Mouse (Mus musculus): ENCODE results near the gene Insyn1. TPM values are rescaled to one million over a fixed set of nuclear protein-coding genes. Genes with fewer than 3 reads are reported as not detected.

Gene Insyn1
- polyA plus RNA-seq, 1 experiment from 2014 or later = 2.3 TPM

DNA sequence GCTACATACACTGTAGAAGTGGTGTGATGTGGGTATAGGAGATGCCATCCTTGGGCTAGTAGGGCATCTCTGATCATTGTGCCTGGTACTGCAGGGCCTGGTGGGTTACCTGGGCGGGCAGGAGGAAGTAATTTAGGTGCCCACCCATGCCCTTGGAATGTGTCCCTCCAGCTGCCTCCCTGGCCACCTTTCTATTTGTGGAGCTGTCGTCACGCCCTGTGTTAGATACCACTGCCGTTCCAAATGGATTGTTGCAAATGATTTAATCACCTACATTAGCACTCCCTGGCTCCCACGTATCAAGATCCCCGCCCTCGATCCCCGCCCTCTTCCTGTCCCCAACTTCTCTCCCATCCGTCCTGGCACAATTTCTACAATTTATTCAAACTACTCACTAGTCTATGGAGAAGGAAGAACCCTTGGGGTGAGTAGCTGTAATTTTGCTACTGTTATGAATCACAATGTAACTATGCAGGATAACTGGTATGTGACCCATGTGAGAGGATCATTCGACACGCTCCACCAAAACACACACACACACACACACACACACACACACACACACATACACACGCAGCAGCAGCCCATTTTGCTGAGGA, 40.3 kb upstream of the Insyn1 start:
- H3K9ac ChIP-seq (ENCODE audit: low read depth, low read length) = no peak overlapping the region
- H3K4me2 ChIP-seq (replicated peaks; ENCODE audit: low read depth, low read length) = no peak overlapping the region
- no peaks in the 10 kb centered on the region for H3K4me1 ChIP-seq (replicated peaks; ENCODE audit: control insufficient read depth, insufficient read depth, low read length)
- no peak for ATAC-seq (ENCODE audit: low FRiP score)
- 79% methylated on average over 12 of the region's 12 CpGs for WGBS
- H3K36me3 ChIP-seq (ENCODE audit: control insufficient read depth, insufficient read depth, low read length) = no peaks in the 10 kb centered on the region
- H3K9me3 ChIP-seq (ENCODE audit: control insufficient read depth, low read length) = no peaks in the 10 kb centered on the region
- H3K4me3 ChIP-seq (ENCODE audit: low read depth, low read length) = no peak overlapping the region
- no peak overlapping the region for H3K27ac ChIP-seq (ENCODE audit: low read depth, low read length)
- no peaks in the 10 kb centered on the region for H3K27me3 ChIP-seq (ENCODE audit: control insufficient read depth, insufficient read depth, low read length)
- DNase-seq (ENCODE audit: low spot score) = no peak

DNA sequence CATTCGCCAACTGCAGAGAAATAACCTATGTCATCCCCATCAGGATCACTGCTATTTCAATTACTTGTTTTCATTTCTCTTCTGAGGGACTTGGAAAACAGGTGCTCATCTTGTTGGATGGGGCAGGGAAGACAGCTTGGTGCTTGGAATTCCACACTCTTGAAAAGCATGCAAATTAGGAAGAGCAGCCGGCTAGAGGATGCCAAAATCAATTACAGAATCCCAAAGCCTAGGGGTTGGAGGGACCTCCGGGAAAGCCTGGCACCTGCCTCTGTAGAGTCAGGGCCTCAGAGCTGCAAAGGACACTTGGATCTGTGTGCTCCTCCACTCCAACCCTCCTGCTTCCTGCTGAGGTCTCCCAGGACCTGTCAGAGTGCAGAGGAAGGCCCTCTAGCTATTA, 38.9 kb upstream of the Insyn1 start:
- H3K4me1 ChIP-seq (replicated peaks; ENCODE audit: control insufficient read depth, insufficient read depth, low read length) = no peaks in the 10 kb centered on the region
- H3K27ac ChIP-seq (ENCODE audit: low read depth, low read length) = no peak overlapping the region
- WGBS = 39% methylated on average over 3 of the region's 3 CpGs
- no peaks in the 10 kb centered on the region for H3K9me3 ChIP-seq (ENCODE audit: control insufficient read depth, low read length)
- no peak overlapping the region for H3K4me2 ChIP-seq (replicated peaks; ENCODE audit: low read depth, low read length)
- H3K27me3 ChIP-seq (ENCODE audit: control insufficient read depth, insufficient read depth, low read length) = no peaks in the 10 kb centered on the region
- no peak for DNase-seq (ENCODE audit: low spot score)
- ATAC-seq (ENCODE audit: low FRiP score) = no peak
- H3K4me3 ChIP-seq (ENCODE audit: low read depth, low read length) = no peak overlapping the region
- no peaks in the 10 kb centered on the region for H3K36me3 ChIP-seq (ENCODE audit: control insufficient read depth, insufficient read depth, low read length)
- no peak overlapping the region for H3K9ac ChIP-seq (ENCODE audit: low read depth, low read length)

DNA sequence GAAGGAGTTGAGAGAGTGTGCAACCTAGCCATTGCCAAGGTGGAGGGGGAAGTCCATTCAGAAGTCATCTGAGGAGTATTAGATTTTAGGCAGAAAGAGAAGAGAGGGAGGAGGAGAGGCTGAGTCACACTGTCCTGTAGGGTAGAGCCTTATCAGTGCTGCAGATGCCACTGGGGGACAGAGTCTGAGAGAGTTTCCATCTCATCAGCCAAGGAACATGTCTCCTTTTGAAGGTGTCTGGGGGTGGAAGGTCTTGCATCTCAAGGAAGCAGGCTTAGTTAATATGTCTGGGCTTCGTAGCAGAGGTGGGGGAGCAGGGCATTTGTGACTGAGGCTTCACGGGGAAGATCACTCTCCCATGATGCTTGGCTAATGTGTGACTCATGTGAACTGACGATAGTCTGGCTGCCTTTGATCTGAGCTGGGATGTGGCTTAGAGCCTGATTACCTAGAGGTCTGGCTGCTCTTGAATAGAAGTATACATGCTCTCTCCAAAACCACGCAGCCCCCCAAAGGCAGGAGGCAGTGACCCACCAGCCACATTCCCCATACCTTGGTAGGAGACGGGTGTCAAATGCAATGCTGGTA, 34.5 kb upstream of the Insyn1 start:
- H3K4me1 ChIP-seq (replicated peaks; ENCODE audit: control insufficient read depth, insufficient read depth, low read length) = no peaks in the 10 kb centered on the region
- DNase-seq (ENCODE audit: low spot score) = no peak
- no peak overlapping the region for H3K27ac ChIP-seq (ENCODE audit: low read depth, low read length)
- H3K4me3 ChIP-seq (ENCODE audit: low read depth, low read length) = no peak overlapping the region
- H3K9ac ChIP-seq (ENCODE audit: low read depth, low read length) = no peak overlapping the region
- no peaks in the 10 kb centered on the region for H3K27me3 ChIP-seq (ENCODE audit: control insufficient read depth, insufficient read depth, low read length)
- ATAC-seq (ENCODE audit: low FRiP score) = no peak
- no peaks in the 10 kb centered on the region for H3K9me3 ChIP-seq (ENCODE audit: control insufficient read depth, low read length)
- H3K36me3 ChIP-seq (ENCODE audit: control insufficient read depth, insufficient read depth, low read length) = no peaks in the 10 kb centered on the region
- no peak overlapping the region for H3K4me2 ChIP-seq (replicated peaks; ENCODE audit: low read depth, low read length)
- 87% methylated on average over 5 of the region's 5 CpGs for WGBS

DNA sequence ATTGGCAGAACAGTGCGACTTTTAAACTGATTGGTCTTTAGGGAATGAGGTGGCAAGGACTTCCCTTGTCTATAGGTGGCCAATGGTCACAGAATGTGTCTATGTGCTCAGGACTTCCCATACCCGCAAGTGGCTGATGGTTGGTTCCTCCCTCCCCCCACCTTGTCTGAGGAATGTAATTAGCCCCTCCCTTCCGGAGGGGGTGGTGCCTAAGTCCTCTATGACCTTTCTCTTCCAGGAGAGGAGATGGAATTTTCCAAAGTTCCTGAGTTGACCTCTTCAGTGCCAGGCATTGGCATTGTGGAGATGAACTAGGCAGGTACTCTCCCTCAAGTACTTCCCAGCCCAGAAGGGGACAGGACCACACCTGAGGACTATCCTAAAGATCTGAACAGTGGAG, 33.5 kb upstream of the Insyn1 start:
- Histone ChIP-seq H3K9ac (ENCODE audit: low read depth, low read length) (no peak overlapping the region), H3K4me2 (replicated peaks; ENCODE audit: low read depth, low read length) (no peak overlapping the region), H3K9me3 (ENCODE audit: control insufficient read depth, low read length) (no peaks in the 10 kb centered on the region), H3K36me3 (ENCODE audit: control insufficient read depth, insufficient read depth, low read length) (no peaks in the 10 kb centered on the region), H3K4me1 (replicated peaks; ENCODE audit: control insufficient read depth, insufficient read depth, low read length) (no peaks in the 10 kb centered on the region), H3K27me3 (ENCODE audit: control insufficient read depth, insufficient read depth, low read length) (no peaks in the 10 kb centered on the region), H3K27ac (ENCODE audit: low read depth, low read length) (no peak overlapping the region), H3K4me3 (ENCODE audit: low read depth, low read length) (no peak overlapping the region)
- ATAC-seq (ENCODE audit: low FRiP score) (no peak), DNase-seq (ENCODE audit: low spot score) (no peak)
- 43% methylated on average over 3 of the region's 3 CpGs for WGBS

DNA sequence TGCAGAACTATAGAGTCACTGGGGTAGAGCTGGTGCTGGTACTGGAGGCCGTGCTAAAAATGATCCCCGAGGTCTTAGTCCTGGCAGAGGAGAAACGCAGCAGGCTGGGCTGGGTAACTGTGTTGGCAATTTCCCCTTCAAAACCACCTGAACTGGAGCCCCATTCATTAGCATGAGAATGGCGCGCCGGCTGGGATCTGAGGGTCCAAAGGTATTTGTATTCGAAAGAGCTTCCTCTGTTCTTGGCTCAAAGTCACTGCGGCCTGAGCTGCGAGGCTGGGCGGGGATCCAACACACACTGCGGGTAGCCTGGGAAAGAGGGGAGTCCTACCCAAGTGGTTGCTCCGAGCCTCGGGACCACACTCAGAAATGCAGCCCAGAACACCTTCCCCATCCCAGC, 32.6 kb upstream of the Insyn1 start:
- Histone ChIP-seq H3K4me3 (ENCODE audit: low read depth, low read length) (no peak overlapping the region), H3K36me3 (ENCODE audit: control insufficient read depth, insufficient read depth, low read length) (no peaks in the 10 kb centered on the region), H3K27me3 (ENCODE audit: control insufficient read depth, insufficient read depth, low read length) (no peaks in the 10 kb centered on the region), H3K9me3 (ENCODE audit: control insufficient read depth, low read length) (no peaks in the 10 kb centered on the region), H3K4me1 (replicated peaks; ENCODE audit: control insufficient read depth, insufficient read depth, low read length) (no peaks in the 10 kb centered on the region), H3K4me2 (replicated peaks; ENCODE audit: low read depth, low read length) (no peak overlapping the region), H3K9ac (ENCODE audit: low read depth, low read length) (no peak overlapping the region), H3K27ac (ENCODE audit: low read depth, low read length) (no peak overlapping the region)
- WGBS = 7% methylated on average over 13 of the region's 13 CpGs
- DNase-seq (ENCODE audit: low spot score) (peak; percentile 35), ATAC-seq (ENCODE audit: low FRiP score) (no peak)

DNA sequence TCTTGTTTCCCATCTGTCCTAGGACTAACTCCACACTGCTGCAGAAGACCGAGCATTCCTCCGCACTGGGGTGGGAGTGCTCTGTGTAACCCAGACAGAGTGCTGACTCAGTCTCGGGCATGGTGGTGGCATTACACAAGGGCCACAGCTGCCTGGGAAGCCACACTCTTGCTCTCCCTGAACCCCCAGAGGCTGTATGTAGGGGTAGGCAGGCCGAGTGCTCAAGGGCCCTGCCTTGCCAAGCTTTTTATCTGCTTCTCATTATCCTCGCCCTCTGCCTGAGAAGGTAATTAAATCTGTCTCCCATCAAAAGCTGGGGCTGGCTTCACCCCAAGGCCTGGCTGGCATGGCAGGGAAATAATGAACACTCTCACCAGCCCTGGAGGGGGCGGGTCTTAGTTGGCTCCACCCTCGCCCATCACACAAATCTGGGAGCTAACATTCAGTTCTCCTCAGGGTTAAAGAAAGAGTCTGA, 30.9 kb upstream of the Insyn1 start:
- Histone ChIP-seq H3K9ac (ENCODE audit: low read depth, low read length) (no peak overlapping the region), H3K36me3 (ENCODE audit: control insufficient read depth, insufficient read depth, low read length) (no peaks in the 10 kb centered on the region), H3K4me2 (replicated peaks; ENCODE audit: low read depth, low read length) (no peak overlapping the region), H3K27me3 (ENCODE audit: control insufficient read depth, insufficient read depth, low read length) (no peaks in the 10 kb centered on the region), H3K27ac (ENCODE audit: low read depth, low read length) (no peak overlapping the region), H3K4me1 (replicated peaks; ENCODE audit: control insufficient read depth, insufficient read depth, low read length) (no peaks in the 10 kb centered on the region), H3K4me3 (ENCODE audit: low read depth, low read length) (no peak overlapping the region), H3K9me3 (ENCODE audit: control insufficient read depth, low read length) (no peaks in the 10 kb centered on the region)
- ATAC-seq (ENCODE audit: low FRiP score) (no peak), DNase-seq (ENCODE audit: low spot score) (no peak)
- WGBS = 69% methylated on average over 7 of the region's 7 CpGs

DNA sequence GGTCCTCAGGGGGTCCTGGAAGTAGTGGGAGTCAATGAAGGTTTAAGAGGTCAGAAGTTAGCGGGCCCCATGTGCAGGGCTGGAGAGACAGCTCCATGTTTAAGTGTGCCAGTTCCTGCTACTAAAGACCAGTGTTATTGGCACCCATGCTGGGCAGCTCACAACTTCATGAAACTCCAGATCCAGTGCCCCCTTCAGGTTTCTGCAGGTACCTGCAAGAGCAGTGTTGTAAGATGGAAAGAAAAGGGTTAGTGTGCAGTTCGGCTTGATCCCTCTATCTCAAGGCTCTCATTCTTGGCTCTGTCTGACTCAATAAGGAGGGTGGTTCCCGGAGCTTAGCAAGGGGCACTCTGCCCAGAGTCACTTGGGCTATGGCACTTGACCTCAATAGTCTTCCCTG, 30.1 kb upstream of the Insyn1 start:
- Histone ChIP-seq H3K27ac (ENCODE audit: low read depth, low read length) (no peak overlapping the region), H3K36me3 (ENCODE audit: control insufficient read depth, insufficient read depth, low read length) (no peaks in the 10 kb centered on the region), H3K4me3 (ENCODE audit: low read depth, low read length) (no peak overlapping the region), H3K27me3 (ENCODE audit: control insufficient read depth, insufficient read depth, low read length) (no peaks in the 10 kb centered on the region), H3K4me2 (replicated peaks; ENCODE audit: low read depth, low read length) (no peak overlapping the region), H3K9me3 (ENCODE audit: control insufficient read depth, low read length) (no peaks in the 10 kb centered on the region), H3K4me1 (replicated peaks; ENCODE audit: control insufficient read depth, insufficient read depth, low read length) (no peaks in the 10 kb centered on the region), H3K9ac (ENCODE audit: low read depth, low read length) (no peak overlapping the region)
- DNase-seq (ENCODE audit: low spot score) = no peak
- no peak for ATAC-seq (ENCODE audit: low FRiP score)
- WGBS = 89% methylated on average over 3 of the region's 3 CpGs

DNA sequence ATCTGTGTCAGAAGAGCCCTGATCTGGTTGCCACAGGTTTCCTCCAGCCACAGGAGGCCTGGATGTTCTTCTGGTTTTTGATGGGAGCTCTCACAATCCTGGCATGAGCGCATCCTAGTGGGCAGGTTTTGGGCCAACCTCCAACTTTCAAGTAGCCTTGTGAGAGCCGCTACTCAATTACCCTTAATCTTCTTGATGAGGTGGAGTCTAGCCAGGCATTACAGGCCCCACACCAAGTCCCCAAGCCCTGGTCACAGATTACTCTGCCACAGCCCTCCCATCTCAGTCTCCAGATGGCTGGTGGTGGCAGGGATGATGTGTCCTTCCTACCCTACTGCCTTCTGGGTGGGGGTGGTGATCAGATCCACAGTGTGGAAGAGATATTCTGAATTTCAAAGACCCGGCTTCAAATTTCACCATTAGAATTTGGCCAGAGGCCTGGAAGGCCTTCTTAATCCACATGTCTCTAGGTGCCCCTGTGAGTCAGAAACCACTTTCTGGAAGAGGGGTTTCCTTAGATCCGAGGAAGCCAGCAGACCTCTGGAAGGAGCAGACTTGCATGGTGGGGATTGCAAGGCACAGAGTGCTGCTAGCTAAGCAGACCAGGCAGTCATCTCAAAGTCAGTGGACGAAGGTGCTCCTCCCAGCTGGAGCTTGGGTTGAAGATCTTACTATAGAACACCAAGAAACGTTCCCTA, 29.4 kb upstream of the Insyn1 start:
- no peak overlapping the region for H3K9ac ChIP-seq (ENCODE audit: low read depth, low read length)
- WGBS = 87% methylated on average over 6 of the region's 6 CpGs

More for the DNA sequence above, 29.4 kb upstream of the Insyn1 start:
- ATAC-seq (ENCODE audit: low FRiP score) (no peak), DNase-seq (ENCODE audit: low spot score) (no peak)
- no peak overlapping the region for H3K27ac ChIP-seq (ENCODE audit: low read depth, low read length)
- H3K4me2 ChIP-seq (replicated peaks; ENCODE audit: low read depth, low read length) = no peak overlapping the region
- H3K36me3 ChIP-seq (ENCODE audit: control insufficient read depth, insufficient read depth, low read length) = no peaks in the 10 kb centered on the region
- no peaks in the 10 kb centered on the region for H3K27me3 ChIP-seq (ENCODE audit: control insufficient read depth, insufficient read depth, low read length)
- no peak overlapping the region for H3K4me3 ChIP-seq (ENCODE audit: low read depth, low read length)
- no peaks in the 10 kb centered on the region for H3K9me3 ChIP-seq (ENCODE audit: control insufficient read depth, low read length)
- H3K4me1 ChIP-seq (replicated peaks; ENCODE audit: control insufficient read depth, insufficient read depth, low read length) = no peaks in the 10 kb centered on the region
